Mouse (Mus musculus): ENCODE data around the gene Vezt.
A peak's percentile ranks its signal among the peaks of the same experiment; 100 is the strongest.

Gene Vezt

DNA sequence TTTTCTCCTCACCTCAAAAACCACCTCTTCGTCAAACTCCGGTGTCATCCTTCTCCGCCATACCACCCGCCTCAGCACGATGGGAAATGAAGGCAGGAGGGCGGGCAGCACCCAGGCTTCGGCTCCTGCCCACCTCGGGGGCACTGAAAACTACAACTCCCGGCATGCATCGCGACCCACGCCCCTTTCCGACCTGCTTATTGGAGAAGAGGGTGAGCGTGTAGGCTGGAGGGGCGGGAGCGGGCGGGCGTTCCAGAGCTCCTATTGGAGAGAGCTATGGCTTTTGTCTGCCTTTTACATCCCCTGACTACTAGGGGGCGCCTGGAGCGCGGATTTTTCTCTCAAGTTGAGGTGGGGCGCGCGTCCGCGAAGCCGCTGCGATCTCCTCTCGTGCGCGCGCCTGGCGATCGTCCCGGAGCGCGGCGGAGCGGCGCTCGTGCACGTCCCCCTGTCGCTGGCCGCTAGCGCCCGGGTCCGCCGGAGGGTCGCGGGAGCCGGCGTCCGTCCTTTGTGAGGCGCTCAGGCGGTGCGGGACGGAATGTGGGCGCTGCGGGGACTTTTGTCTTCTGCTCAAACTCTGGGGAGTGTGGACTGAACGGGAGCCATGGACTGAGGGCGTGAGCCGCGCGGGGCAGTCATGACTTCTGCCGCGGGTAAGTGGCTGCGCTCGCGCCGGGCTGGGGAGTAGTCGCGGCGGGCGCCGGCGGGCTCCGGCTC is at the start of gene Vezt, which contains the start of gene Fgd6:
Vezt (minus strand) TSS at position 160 of the 717 bp plus-strand sequence.
Fgd6 (plus strand) TSS at position 344 of the 717 bp plus-strand sequence.
- peak; percentile 99 for DNase-seq (ENCODE audit: low spot score)

DNA sequence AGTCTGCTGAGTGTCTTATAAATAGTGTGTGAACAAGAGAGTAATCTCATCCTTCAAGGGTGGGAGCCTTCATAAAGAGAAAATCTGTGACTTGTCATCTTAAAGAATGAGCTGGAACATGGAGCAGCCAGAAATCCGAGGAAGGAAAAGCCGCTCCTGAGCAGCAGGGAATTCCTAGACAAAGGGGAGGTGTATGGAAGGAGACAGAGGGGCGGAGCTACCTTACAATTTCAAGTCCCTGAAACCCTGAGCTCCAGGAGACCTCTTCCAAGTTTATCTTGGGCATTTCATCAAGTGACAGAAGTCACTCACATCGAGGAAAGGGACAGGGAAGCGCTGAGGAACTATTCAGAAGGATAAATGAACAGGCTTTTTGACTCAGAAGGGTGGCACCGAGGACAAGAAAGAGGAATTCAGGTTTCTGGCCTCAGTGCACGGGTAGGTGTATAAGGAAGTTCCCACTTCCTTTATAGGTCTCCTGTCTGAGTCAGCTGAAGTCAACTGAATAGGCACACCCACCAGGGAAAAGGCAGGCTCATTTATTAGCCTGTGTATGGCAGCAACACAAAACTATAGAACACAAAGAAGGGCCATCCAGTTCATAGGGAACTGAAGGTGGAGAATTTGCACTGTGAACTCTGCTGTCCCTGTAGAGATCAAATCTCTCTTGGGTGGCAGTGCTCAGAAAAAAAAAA is 46.6 kb upstream of the Vezt start:
- DNase-seq (ENCODE audit: low spot score): no peak

DNA sequence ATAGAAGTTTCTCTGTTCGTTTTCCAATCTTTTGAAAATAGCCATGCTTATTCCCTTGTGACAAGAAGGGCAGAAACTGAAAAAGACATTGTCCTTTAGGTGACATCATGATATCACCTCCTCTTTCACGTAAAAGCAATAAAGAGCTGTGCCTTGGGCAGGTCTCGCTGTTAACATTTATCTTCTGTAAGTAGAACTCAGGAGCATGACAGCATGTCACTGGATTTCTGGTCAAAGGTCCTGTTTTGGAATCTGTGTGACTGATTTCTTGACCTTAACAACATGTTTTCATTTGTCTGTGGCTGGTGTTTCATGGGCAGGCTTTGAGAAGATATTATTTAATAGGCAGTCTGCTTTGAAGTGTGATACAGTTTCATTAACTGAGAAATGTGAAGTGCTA is 45.1 kb upstream of the Vezt start:
- no peak for DNase-seq (ENCODE audit: low spot score)

DNA sequence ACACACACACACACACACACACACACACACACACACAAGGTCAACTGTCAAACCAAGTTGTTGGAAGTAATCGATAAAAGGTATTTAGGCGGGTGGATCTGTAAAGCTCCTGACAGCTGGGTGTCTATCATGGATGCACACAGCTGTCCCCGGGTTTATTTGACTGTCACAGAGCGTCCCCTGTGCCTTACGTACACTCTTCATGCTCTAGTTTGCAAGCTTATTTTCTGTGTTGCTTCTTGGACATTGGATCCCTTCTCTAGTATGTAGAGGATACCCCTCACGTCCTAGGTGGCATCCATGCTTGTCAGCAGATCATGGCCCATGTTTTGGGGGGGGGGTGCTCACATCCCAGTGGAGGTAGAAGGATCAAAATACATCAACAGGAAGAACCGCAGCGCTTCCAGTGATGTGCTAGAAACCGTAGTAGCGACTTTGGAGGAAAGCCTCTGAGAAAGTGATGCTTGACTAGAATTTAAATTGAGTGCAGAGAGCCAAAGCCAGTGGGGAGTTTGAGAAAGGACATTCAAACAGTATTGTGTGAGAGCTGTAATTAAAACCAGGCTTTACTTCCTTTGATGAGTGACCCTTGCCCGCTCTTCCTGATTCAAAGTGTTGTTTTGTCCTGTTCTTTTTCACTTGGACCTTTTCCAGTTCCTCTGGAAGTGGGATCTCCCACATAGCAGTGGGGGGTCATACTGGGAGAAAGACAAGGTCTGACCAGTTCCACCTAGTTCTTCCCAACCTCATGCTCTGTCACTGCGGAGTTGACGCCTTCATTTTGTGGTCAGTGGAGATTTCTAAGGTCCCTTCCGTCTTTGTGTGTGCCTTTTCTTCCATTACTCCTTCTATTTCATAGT is 41.6 kb upstream of the Vezt start:
- no peak for DNase-seq (ENCODE audit: low spot score)

DNA sequence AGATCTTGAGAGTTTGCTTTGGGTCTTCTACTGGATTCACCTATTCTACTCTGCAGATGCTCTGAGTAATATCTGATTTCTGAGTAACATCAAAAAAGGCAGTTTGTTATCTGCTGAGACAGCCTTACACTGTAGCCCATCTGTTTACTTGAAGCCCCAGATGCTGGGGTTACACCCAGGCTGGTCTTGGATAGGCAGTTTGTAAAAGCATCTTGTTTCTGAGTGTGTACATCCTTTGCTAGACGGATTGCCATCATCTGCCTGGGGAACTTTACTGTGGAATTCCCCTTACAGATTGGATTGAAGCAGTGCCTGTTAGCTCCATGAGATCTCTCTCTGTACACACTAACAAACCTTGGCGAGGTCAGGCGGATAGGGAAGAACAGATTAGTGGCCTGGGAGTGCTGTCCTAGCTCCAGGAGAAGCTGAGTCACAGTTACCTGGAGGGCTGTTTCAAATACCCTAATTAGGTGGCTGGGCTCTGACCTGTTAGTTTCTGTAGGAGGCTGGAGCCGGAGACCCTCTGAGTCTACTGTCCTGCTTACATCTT is 37.4 kb upstream of the Vezt start:
- DNase-seq (ENCODE audit: low spot score): no peak

DNA sequence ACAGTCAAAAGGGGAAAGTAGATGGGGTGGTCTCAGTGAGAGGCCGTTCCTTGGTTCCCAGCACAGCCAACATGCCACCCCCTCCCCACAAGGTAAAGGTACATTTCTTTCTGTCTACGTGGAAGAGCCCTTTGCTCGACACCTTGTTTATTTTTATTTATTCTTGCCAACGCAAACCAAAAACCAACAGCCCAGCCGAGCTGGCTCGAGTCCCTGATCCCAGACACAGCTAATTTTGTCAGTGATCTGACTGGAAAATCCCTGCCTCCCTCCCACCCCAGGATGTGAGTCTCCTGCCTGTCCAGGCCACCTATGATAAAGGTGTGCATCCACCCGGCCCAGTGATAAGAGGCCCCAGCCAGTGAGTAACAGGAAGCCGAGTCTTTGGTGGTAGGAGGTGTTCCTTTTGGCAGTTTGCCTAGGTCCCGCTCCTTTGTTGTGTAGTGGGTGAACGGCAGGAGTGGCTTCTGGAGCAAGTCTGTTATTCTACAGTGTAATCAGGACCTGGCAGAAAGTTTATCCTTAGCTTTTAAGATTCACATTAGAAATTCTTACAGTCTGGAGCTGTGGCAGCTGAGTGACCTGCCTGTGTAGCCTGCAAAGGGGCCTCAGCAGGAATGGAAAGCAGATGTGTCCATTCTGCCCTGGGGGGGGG is 36.8 kb upstream of the Vezt start:
- no peak for DNase-seq (ENCODE audit: low spot score)

DNA sequence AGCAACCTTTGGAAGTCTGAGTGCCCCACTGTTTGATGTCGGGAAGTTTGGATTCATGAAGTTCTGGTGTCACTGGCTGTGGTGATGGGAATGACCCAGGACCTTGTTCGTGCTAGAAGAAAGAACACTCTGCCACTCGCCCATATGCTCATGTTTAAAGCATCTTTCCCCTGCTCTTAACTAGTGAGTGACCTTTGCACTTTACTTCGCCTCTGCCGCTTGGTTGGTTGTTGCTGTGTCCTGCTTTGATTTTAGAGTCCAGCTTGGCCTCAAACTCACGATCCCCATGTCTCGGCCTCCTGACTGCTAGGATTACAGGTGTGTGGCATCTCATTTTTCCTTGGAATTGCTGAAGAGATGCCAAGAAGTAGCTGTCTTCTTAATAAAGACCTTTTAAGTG is 36.0 kb upstream of the Vezt start:
- DNase-seq (ENCODE audit: low spot score): no peak

DNA sequence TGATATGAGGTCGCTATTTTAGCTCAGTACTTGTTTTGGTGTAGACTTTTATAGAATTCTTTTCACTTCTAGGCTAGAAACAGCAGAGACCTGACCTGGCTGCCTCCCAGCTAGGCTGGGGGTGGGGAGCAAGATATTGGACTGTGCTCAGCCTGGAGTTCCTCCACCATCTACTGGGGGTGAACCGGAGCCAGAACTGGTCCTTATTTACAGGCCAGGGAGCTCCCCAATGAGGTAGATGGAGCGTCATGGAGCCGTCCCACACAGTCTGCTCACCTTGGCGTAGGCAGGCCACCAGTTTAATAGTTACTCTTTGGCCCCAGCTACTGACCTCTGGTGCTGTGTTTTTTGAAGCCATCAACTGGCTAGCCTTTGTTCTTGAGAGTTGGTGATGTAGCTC is 33.1 kb upstream of the Vezt start:
- no peak for DNase-seq (ENCODE audit: low spot score)

DNA sequence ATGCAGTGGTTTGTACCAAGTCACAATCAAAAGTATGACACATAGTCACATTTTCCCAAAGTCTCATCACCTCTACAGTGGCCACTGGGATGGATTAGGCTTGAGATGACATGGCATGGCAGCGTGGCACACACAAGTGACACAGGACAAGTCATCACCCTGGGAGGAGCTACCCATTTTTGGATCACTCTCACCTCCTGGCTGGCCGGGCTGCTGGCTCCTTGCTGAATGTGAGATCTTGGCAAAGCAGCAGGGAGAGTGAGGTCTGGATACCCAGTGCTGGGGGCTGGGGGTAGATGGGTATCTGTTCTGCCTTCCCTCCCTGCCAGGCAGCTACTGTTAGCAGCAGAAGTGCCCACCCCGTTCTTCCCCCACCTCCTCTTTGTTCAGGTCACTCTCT is 31.3 kb upstream of the Vezt start:
- no peak for DNase-seq (ENCODE audit: low spot score)

DNA sequence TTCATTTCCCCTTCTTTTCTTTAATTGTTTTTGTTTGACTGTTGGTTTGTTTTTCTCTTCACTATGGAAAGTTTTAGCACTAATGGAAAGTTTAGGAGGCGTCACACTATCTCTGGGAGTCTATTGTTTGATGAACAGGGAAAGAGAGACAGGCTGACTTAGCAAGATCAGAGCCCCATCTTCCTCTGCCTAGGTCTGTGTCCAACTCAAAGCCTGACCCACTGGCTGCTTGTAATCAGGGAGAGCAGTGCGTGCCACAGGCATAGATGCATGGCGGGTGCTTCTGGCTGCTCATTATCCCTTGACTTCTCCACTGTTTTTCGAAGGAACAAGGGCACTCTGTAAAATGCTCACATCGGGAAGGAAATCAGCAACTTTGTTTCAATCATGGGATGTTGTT is 26.7 kb upstream of the Vezt start:
- DNase-seq (ENCODE audit: low spot score): no peak

DNA sequence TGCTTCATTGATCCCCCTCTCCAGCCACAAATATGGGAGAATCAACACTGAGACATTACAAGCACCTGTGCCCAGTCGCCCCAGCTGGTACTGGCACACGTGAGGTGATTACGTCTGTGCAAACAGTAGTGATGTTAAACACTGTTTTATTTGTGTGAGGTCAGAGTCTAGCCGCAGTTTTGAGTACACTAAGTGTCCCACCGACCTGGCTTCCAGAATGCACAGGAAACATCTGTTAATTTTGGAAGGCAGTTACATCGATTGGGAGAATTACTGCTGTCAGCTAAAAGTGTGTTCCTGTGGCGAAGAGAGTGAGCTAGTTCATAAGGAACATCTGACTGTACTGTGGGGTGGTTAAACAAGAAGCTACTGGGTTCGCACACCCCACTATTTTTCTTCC is 24.6 kb upstream of the Vezt start:
- no peak for DNase-seq (ENCODE audit: low spot score)

DNA sequence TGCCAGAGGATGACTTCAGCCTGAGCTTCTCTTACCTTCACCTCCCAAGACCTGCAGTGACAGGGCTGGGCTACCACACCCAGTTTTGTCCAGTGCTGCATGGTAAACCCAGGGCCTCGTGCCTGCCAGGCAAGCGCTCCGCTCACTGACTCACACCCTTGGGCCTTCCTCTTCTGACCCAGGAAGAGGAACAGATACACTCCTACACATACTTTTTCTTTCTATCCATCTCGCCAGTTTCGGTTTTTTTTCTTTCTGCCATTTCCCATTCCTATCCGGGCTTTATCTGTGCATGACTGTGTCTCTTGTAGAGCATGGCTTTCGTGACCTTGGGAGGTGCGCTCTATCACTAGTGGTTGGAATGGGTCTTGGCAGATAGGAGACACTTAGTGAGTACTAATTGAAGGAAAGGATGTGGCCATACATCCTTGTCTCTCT is 24.0 kb upstream of the Vezt start:
- no peak for DNase-seq (ENCODE audit: low spot score)

DNA sequence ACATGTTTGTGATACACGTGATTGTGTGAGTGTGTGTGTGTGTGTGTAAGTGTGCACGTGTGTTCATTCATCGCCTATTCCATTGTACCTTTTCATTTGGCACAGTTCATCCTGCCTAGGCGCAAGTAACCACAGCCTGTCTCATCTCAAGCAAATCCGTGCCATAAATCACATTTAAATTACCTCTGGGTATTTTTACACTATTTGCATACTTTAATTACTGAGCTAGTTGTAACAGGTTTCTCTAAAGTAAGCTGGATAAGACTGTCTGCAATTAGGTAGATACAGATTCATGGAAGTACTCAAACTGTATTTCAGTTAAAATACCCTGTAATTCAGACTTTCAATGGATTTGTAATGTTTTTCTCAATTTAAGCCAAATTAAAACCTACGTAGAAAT is 20.9 kb upstream of the Vezt start:
- DNase-seq (ENCODE audit: low spot score): no peak

DNA sequence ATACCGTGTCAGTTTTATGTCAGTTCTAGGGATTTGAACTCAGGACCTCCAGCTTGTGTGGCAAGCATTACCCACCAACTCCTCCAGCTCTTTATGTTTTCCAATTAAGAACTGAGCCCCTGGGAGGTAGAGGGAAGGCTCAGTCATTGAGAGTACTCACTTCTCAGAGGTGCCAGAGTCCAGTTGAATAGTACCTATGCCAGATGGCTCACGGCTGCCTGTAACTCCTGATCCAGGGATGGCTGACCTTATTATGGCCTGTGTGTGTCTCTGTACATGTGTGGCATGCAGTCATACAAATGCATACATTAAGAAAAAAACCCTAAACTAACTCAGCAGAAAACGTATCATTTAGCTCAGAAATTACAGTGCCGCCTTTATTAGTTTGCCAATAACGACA is 15.1 kb upstream of the Vezt start:
- no peak for DNase-seq (ENCODE audit: low spot score)

DNA sequence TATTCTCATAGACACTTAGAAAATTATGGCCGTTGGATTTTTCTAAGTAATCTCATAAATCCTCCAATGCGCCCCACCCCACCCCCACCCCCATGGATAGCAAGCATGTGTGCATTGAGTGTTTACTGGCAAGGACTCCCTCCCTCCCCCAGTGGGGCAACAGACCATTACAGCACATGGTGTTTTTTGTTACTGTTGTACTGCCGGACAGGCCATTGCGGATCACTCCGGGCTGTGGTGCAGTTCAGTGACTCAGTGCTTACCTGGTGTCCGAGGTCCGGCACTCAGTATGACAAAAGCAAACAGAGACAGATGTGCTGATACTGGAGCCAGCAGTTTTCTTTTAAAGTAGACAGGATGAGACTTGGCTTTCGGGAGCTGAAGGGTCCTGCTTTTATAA is 13.5 kb upstream of the Vezt start:
- no peak for DNase-seq (ENCODE audit: low spot score)

DNA sequence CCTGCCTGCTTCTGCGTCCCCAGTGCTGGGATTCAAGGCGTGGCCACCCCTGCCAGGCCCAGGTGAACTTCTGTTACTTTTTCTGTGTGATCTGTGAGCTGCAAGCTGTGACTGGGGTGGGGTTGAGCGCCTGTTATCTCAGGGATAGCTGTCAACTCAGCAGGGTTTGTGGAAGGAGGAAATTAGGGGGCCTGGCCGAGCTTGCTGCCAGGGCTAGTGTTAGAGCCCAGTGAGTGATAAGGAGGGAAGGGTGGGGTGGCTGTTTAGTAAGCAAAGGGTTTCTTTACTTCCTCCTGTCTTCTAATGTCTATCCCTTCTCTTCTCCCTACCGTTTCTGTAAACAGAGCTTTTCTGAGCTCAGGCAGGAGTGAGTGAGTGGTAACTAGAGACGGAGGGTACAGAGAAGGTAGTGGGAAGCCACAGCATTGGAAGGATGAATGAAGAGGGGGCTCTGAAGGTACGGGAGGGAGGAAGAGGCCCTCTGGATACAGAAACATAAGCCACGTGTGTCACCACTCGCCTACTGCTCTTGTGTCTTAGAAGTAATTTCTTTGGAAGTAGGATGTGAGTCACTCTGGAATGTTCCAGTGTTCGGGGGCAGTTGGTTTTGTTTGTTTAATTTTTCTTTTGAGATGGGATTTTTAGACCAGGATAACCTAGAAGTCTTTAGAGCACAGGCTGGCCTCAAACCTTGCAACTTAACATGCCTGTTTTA is 12.4 kb upstream of the Vezt start:
- DNase-seq (ENCODE audit: low spot score): no peak

DNA sequence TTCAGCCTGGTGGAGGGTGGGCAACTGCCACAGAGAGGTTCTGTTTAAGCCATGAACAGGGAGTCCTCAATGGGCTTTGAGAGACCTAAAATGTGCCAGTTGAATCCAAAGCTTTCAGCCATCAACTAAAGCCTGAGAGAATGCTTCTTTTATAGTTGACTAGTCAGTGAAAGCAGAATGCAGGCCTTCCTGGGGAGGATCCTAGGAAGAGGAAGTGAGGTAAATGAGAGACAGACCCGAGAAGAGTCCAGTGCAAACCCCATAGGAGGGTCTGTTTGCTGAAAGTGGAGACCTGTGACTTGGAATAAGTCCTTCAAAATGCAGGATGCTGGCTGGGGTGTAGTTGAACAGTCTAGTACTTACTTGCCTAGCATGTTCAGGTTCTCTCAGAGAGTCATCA is 11.4 kb upstream of the Vezt start:
- DNase-seq (ENCODE audit: low spot score): no peak

DNA sequence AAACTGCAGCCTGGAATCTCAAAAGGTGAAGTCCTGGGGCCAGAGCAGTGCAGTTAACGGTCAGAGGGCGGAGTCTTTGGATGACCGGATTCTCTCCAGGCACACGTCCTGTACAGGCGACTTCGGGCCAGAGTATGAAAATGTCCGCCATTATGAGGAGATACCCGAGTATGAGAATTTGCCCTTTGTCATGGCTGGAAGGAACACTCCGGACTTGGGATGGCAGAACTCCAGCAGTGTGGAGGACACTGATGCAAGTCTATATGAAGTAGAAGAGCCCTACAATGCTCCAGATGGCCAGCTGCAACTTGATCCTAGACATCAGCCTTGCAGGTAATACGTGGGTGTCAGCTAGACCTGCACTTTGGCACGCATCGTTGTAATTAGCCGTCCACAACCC is 9.7 kb upstream of the Vezt start:
- peak; percentile 64 for DNase-seq (ENCODE audit: low spot score)

DNA sequence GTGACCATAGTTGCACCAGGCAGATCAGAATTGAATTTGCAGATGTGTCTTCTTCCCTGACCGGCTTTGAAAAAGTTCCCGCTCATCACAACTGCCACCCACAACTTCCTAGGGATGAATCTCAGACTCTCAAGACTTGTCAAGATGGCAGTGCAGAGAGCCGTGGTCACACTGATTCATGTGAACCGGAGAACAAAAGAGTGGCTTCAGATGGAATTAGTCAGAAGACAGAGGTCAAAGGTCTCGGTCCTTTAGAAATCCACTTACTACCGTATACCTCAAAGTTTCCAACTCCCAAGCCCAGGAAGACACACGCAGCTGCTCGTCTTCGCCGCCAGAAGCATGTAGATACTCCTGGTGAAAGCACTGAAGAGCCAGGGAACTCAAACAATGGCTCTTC is 8.3 kb upstream of the Vezt start:
- no peak for DNase-seq (ENCODE audit: low spot score)

DNA sequence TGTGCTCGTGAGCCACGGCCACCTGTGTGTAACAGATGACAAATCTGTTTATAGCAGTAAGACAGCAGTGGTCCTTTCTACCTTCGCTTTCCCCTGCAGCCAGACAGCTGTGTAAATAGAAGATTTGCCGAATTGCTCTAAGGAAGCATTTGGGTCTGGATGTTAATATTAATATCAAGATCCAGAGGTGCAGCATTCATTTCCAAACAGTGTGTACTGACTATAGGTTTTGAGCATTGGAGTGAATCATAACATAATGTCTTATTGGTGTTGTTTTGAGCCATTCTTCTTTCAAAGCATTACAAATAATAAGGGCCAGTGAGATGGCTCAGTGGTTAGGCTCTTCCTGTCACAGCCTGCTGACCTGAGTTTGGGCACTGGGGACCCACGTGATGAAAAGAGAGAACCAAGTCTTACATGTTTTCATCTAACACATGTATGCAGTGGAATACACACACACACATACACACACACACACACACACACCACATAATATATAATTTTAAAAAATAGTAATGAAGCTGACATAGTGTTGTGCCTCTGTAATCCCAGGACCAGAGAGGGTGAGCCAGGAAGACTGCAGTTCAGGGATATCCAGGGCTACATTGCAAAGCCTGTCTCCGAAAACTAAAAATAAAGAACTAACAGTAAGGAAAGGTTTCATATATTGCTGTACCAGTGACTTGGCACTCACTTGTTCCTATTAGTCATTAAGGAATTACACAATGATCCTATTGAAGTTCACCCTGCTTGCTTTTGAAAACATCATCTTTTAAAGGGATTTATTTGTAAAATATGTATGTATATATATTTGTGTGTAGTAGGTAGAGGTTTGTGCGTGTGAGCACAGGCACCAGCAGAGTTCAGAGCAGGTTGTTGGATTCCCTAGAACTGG is 3.0 kb upstream of the Vezt start:
- no peak for DNase-seq (ENCODE audit: low spot score)

Data from adipocyte (in vitro differentiated cells).